Mouse (Mus musculus): Measurements from ENCODE around the gene Ssbp2. TPM values are rescaled to one million over a fixed set of nuclear protein-coding genes. Genes with fewer than 3 reads are reported as not detected.

Gene Ssbp2
- polyA plus RNA-seq, 1 experiment from 2014 or later = 100 TPM

DNA sequence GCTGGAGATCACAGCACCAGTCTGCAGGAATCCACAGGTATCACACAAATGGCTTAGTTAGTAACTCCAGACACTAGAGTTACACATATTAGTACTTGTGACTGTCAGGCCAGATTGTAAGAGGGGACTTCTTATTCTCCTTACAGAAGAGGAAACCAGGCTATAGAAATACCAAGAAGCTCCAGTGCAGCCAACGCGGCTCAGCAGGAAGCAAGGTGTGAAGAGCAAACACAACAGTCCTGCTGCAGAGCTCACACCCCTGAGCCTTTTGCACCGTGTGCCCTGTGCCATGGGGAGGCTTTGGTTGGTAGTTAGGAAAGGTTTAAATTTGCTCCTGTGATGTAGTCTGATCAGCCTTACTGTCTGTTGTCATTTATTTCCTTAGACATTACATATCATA lies 37.0 kb downstream of the Ssbp2 start:
- no peak overlapping the region for H3K9ac ChIP-seq
- H3K9me3 ChIP-seq (replicated peaks) = no peaks in the 10 kb centered on the region
- no peak overlapping the region for H3K27ac ChIP-seq
- ATAC-seq (replicated peaks; ENCODE audit: insufficient number of reproducible peaks, insufficient read depth, low FRiP score, low read depth) = no peak
- no peak overlapping the region for H3K4me3 ChIP-seq
- WGBS = 53% methylated on average over 3 of the region's 3 CpGs
- no peak overlapping the region for H3K4me2 ChIP-seq
- H3K4me1 ChIP-seq (replicated peaks) = no peaks in the 10 kb centered on the region
- no peaks in the 10 kb centered on the region for H3K27me3 ChIP-seq
- no peaks in the 10 kb centered on the region for H3K36me3 ChIP-seq

- H3K4me3 ChIP-seq = no peak overlapping the region
- no peak overlapping the region for H3K4me2 ChIP-seq
- H3K9ac ChIP-seq = no peak overlapping the region
- no peak for ATAC-seq (replicated peaks; ENCODE audit: insufficient number of reproducible peaks, insufficient read depth, low FRiP score, low read depth)
- no peak overlapping the region for H3K27ac ChIP-seq
- WGBS = 97% methylated on average over 3 of the region's 3 CpGs
- H3K27me3 ChIP-seq = no peaks in the 10 kb centered on the region
- H3K36me3 ChIP-seq = no peaks in the 10 kb centered on the region
- no peaks in the 10 kb centered on the region for H3K9me3 ChIP-seq (replicated peaks)
- 0 out of 2 replicates have a peak, but pooled peaks cover 5% of the 10 kb centered on the region for H3K4me1 ChIP-seq (replicated peaks)
These were observed 41.7 kb downstream of the Ssbp2 start for GRCm38 (mm10) chr13:91501735-91502134.

DNA sequence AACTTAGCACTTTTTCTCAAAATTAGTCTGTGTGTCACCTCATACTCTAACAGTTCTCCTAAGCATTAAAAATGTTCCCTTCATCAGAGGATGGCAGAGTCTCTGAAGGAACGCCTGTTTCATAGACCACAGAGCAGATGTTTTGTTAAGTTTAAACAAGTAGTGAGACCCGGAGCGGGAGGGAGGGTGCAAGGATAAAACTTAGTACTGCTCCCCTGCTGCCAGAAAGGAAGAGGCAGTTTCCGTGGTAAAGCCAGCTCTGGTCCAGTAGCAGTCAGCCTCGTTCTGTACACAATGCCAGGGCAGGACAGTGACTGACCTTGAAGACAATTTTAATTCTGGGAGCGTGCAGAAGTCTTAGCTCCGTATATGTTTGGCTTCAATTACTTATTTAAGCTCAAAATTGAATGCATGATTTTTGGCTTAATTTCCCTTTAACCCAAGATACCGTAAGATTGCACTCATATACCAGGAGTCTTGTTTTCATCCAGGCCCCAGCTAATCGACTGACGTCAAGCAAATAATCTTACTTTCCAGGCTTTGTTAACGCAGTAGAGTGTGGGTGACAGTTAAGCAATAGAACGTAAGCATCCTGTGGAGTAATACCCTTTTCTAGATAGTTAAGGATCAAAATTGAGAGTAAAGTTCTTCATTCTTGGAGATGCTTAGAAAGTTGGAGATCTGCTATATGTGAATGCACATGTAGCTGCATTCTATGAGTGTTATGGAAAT lies 42.7 kb downstream of the Ssbp2 start:
- H3K27ac ChIP-seq = no peak overlapping the region
- no peak overlapping the region for H3K9ac ChIP-seq
- no peak overlapping the region for H3K4me3 ChIP-seq
- no peak overlapping the region for H3K4me2 ChIP-seq
- H3K36me3 ChIP-seq = no peaks in the 10 kb centered on the region
- H3K9me3 ChIP-seq (replicated peaks) = no peaks in the 10 kb centered on the region
- H3K27me3 ChIP-seq = no peaks in the 10 kb centered on the region
- 68% methylated on average over 12 of the region's 12 CpGs for whole genome bisulfite sequencing
- no peak for ATAC-seq (replicated peaks; ENCODE audit: insufficient number of reproducible peaks, insufficient read depth, low FRiP score, low read depth)
- H3K4me1 ChIP-seq (replicated peaks) = 0 out of 2 replicates have a peak, but pooled peaks cover 5% of the 10 kb centered on the region

DNA sequence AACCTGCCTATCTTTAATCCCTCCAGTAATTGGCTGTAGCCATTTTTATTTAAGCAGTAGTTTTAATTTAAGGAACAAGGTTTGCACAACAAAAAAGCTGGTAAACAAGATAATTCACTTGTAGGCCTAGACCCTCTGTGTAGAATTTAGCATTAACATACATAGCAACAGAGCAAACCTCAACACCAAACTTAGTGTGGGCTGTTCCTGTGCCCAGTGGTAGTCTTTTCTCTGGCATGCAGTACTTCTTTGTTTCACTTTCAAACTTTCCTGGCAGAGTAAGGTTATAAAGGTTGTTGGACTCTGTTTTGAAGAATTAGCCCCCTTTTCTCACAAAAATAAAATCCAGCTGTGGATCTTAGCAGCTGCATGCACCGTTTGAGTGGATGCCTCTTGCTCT lies 48.9 kb downstream of the Ssbp2 start:
- Histone ChIP-seq H3K4me3 (no peak overlapping the region), H3K4me1 (replicated peaks) (peaks cover 7% of the 10 kb centered on the region), H3K36me3 (no peaks in the 10 kb centered on the region), H3K9me3 (replicated peaks) (no peaks in the 10 kb centered on the region), H3K27me3 (no peaks in the 10 kb centered on the region), H3K9ac (no peak overlapping the region), H3K4me2 (no peak overlapping the region), H3K27ac (0 out of 2 replicates have a peak overlapping the region, but pooled peaks have one; percentile 7)
- WGBS = 67% methylated on average over 1 of the region's 1 CpGs
- ATAC-seq (replicated peaks; ENCODE audit: insufficient number of reproducible peaks, insufficient read depth, low FRiP score, low read depth) = no peak

DNA sequence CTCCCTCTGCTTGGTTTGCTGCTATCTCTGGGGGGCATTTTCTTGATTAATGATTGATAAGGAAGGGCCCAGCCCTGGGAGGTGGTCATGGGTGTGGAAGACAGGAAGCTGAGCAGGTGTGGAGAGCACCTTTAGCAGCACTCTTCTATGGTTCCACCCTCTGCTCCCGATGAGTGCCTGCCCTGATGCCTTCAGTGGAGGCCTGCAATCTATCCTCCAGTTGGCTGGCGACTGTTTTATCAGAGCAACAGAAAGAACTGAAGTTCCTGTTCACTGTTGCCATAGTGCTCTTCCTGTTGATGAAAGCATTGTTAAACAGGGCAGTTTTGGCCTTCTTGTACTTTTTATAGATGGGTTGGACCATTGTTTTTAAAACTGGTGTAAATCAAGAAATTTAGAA lies 49.4 kb downstream of the Ssbp2 start:
- ATAC-seq (replicated peaks; ENCODE audit: insufficient number of reproducible peaks, insufficient read depth, low FRiP score, low read depth) = no peak
- Histone ChIP-seq H3K27ac (peak overlapping the region; percentile 7; the same call in 1 of the 2 replicates), H3K27me3 (no peaks in the 10 kb centered on the region), H3K4me2 (no peak overlapping the region), H3K9ac (no peak overlapping the region), H3K4me3 (no peak overlapping the region), H3K36me3 (no peaks in the 10 kb centered on the region), H3K9me3 (replicated peaks) (no peaks in the 10 kb centered on the region), H3K4me1 (replicated peaks) (peaks cover 7% of the 10 kb centered on the region)
- WGBS = 11% methylated on average over 2 of the region's 2 CpGs

- no peak overlapping the region for H3K4me2 ChIP-seq
- no peaks in the 10 kb centered on the region for H3K9me3 ChIP-seq (replicated peaks)
- no peaks in the 10 kb centered on the region for H3K27me3 ChIP-seq
- WGBS = 84% methylated on average over 4 of the region's 4 CpGs
- no peaks in the 10 kb centered on the region for H3K36me3 ChIP-seq
- no peak overlapping the region for H3K27ac ChIP-seq
- no peak overlapping the region for H3K4me3 ChIP-seq
- no peak for ATAC-seq (replicated peaks; ENCODE audit: insufficient number of reproducible peaks, insufficient read depth, low FRiP score, low read depth)
- H3K9ac ChIP-seq = no peak overlapping the region
- H3K4me1 ChIP-seq (replicated peaks) = peaks cover under 1% of the 10 kb centered on the region
These were observed 54.9 kb downstream of the Ssbp2 start for GRCm38 (mm10) chr13:91514979-91515378.

DNA sequence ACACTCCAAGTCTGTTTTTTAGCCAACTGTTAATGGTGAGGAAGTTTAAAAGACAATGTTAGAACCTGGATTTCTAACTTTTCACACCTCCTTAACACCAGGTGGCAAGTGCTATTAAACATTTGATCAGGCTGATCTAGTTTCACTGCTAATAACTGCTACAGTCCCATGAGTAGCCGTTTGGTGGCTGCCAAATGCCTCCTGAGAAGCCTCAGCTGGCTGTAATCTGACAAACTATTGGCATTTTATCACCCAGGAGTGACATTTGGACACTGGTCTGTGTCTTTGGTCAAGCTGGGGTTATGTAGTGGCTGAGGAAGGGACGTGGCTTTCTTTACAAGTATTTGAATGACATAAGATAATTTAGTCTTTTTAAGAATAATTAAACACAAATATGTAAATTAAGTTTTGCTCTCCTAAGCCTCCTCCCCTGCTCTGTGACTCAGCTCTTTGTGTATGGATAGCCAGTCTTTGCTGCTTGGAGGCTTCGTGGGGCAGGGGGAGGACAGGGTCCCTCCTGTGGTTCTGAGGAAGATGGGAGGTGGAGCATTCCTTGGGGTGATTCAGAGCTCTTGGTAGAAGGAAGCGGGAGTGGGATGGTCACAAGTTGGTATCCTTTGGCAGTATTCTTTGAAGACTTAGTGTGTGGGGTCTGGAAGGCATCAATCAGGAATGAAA lies 60.1 kb downstream of the Ssbp2 start:
- Histone ChIP-seq H3K9ac (no peak overlapping the region), H3K36me3 (0 out of 2 replicates have a peak, but pooled peaks cover 3% of the 10 kb centered on the region), H3K4me2 (no peak overlapping the region), H3K9me3 (replicated peaks) (no peaks in the 10 kb centered on the region), H3K27ac (no peak overlapping the region), H3K4me1 (replicated peaks) (peaks cover 7% of the 10 kb centered on the region), H3K4me3 (no peak overlapping the region), H3K27me3 (no peaks in the 10 kb centered on the region)
- ATAC-seq (replicated peaks; ENCODE audit: insufficient number of reproducible peaks, insufficient read depth, low FRiP score, low read depth) = no peak
- 32% methylated on average over 4 of the region's 4 CpGs for WGBS

DNA sequence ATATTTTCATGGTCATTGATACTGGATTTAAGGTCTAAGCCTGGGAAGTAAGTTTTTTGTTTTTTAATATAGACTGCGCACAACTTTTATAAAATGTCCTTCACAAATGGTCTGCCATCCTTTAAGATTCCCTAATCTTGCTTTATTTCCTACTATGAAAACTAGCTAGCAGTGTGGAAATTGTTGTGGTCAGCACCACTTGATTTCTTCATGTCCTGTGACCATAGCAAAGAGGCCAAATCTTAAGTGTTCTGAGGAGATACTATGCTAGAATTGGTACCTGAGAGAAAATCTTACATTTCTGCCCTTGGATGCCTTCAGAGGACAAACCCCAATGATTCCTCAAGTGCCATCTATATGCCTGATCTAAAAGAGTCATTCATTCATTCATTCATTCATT lies 60.9 kb downstream of the Ssbp2 start:
- no peak for ATAC-seq (replicated peaks; ENCODE audit: insufficient number of reproducible peaks, insufficient read depth, low FRiP score, low read depth)
- WGBS = 98% methylated on average over 1 of the region's 1 CpGs

DNA sequence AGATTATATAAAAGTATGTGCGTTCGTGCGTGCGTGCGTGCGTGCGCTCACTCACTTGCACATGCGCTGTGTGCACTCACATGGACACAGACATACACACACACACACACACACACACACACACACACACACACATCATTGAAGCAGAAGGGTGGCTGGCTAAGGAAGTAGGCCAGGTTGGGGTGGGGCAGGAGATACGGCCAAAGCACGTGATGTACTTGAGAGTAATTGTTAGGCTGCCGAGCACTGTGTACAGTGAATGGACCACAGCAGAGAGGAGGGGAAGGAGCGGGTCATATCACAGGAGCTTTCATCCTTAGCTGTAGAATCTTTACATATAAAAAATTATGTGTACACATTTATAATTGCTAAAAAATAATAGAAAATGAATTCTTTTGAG lies 66.0 kb downstream of the Ssbp2 start:
- Histone ChIP-seq H3K4me3 (no peak overlapping the region), H3K36me3 (0 out of 2 replicates have a peak, but pooled peaks cover 3% of the 10 kb centered on the region), H3K27me3 (no peaks in the 10 kb centered on the region), H3K27ac (no peak overlapping the region), H3K4me1 (replicated peaks) (no peaks in the 10 kb centered on the region; the same call in 1 of the 2 replicates), H3K9ac (no peak overlapping the region), H3K4me2 (no peak overlapping the region), H3K9me3 (replicated peaks) (no peaks in the 10 kb centered on the region)
- WGBS = 85% methylated on average over 12 of the region's 12 CpGs
- no peak for ATAC-seq (replicated peaks; ENCODE audit: insufficient number of reproducible peaks, insufficient read depth, low FRiP score, low read depth)

More for the DNA sequence above, 60.9 kb downstream of the Ssbp2 start:
- H3K36me3 ChIP-seq = 0 out of 2 replicates have a peak, but pooled peaks cover 3% of the 10 kb centered on the region
- no peaks in the 10 kb centered on the region for H3K9me3 ChIP-seq (replicated peaks)
- H3K4me3 ChIP-seq = no peak overlapping the region
- peaks cover 7% of the 10 kb centered on the region for H3K4me1 ChIP-seq (replicated peaks)
- no peak overlapping the region for H3K27ac ChIP-seq
- H3K4me2 ChIP-seq = no peak overlapping the region
- H3K9ac ChIP-seq = no peak overlapping the region
- no peaks in the 10 kb centered on the region for H3K27me3 ChIP-seq

DNA sequence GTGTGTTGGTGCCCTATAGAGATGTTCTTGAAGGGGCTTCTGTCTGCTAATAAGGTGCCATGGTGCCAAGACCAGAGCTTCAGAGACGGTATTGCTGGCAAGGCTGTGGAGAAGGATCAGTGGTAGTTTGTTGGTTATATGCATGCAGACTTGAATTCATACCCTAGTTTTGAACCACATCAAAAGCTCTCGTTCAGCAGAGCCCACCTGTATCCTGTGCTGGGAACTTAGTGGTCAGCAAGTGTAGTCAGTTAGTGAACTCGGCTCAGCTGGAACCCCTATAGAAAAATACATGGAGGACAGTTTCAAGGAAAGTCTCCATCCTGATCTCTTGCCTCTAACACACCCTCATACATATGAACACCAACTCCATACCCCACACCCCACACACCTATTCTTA lies 69.7 kb downstream of the Ssbp2 start:
- H3K9me3 ChIP-seq (replicated peaks) = no peaks in the 10 kb centered on the region
- H3K27ac ChIP-seq = no peak overlapping the region
- no peak overlapping the region for H3K4me3 ChIP-seq
- H3K27me3 ChIP-seq = no peaks in the 10 kb centered on the region
- no peaks in the 10 kb centered on the region for H3K4me1 ChIP-seq (replicated peaks)
- peaks cover 9% of the 10 kb centered on the region for H3K36me3 ChIP-seq
- WGBS = 88% methylated on average over 3 of the region's 3 CpGs
- ATAC-seq (replicated peaks; ENCODE audit: insufficient number of reproducible peaks, insufficient read depth, low FRiP score, low read depth) = no peak
- H3K4me2 ChIP-seq = no peak overlapping the region
- no peak overlapping the region for H3K9ac ChIP-seq

DNA sequence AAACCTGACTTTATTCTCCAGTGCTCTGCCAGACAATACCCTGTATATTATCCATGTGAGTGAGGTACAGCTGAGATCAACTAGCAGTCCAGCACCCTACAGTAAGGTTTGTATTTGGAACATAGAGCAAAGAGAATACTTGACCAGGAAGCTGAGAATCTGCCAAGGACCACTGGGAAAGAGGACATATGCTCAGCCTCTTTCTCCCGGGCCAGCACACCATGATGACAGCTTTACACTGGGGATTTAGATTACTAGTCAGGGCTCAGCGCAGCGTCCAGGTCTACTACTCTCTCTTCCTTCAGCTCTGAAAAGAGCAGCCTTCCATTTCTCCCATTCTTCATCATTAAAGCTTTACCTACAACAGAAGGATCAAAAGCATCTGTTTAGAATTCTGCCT lies 76.6 kb downstream of the Ssbp2 start:
- Histone ChIP-seq H3K36me3 (peaks cover 6% of the 10 kb centered on the region), H3K4me2 (no peak overlapping the region), H3K4me1 (replicated peaks) (peaks cover 5% of the 10 kb centered on the region; the same call in 1 of the 2 replicates), H3K27me3 (no peaks in the 10 kb centered on the region), H3K9ac (no peak overlapping the region), H3K27ac (no peak overlapping the region), H3K9me3 (replicated peaks) (no peaks in the 10 kb centered on the region), H3K4me3 (no peak overlapping the region)
- ATAC-seq (replicated peaks; ENCODE audit: insufficient number of reproducible peaks, insufficient read depth, low FRiP score, low read depth) = no peak
- WGBS = 55% methylated on average over 3 of the region's 3 CpGs
